Mouse (Mus musculus): Measurements from ENCODE around the gene Glra1. TPM values are rescaled to one million over a fixed set of nuclear protein-coding genes. Genes with fewer than 3 reads are reported as not detected.

The Glra1 gene
- total and polyA plus RNA-seq, 3 experiments: 0.11 TPM; not detected in 2

GRCm38 (mm10) chr11:55502886-55503285, 105.1 kb downstream of the Glra1 start:
- ATAC-seq (ENCODE audit: extremely low read depth, insufficient number of reproducible peaks, low FRiP score, poor library complexity, severe bottlenecking): no peak
- H3K4me3 ChIP-seq (ENCODE audit: low read depth, low read length): no peak overlapping the region
- peaks cover 62% of the 10 kb centered on the region for H3K36me3 ChIP-seq (replicated peaks)
- H3K9me3 ChIP-seq (replicated peaks): no peaks in the 10 kb centered on the region
- TF ChIP-seq GATA1 (IDR thresholded peaks at IDR 0.05; ENCODE audit: borderline replicate concordance, low read length): no peak
- TF ChIP-seq POLR2AphosphoS5 (IDR thresholded peaks at IDR 0.05; ENCODE audit: insufficient replicate concordance, low read depth, low read length): no peak
- TF ChIP-seq TAL1 (conservative IDR thresholded peaks at IDR 0.05; ENCODE audit: low read depth, low read length): no peak
- no peak for TF ChIP-seq GATA2 (IDR thresholded peaks at IDR 0.05; ENCODE audit: borderline replicate concordance, low read depth, low read length)
- no peak for TF ChIP-seq CTCF (IDR thresholded peaks at IDR 0.05; ENCODE audit: low read depth, low read length)
- H3K4me1 ChIP-seq (ENCODE audit: insufficient read depth, low read depth, low read length): peaks cover 8% of the 10 kb centered on the region; the same call in 1 of the 2 replicates
- no peak for DNase-seq (ENCODE audit: low spot score)
- H3K27me3 ChIP-seq (ENCODE audit: insufficient read depth, low read length): no peaks in the 10 kb centered on the region

GRCm38 (mm10) chr11:55501955-55502531, 106.0 kb downstream of the Glra1 start:
- Histone ChIP-seq H3K36me3 (replicated peaks) (peaks cover 71% of the 10 kb centered on the region), H3K27me3 (ENCODE audit: insufficient read depth, low read length) (no peaks in the 10 kb centered on the region), H3K9me3 (replicated peaks) (no peaks in the 10 kb centered on the region), H3K4me3 (ENCODE audit: low read depth, low read length) (no peak overlapping the region), H3K4me1 (ENCODE audit: insufficient read depth, low read depth, low read length) (peaks cover 14% of the 10 kb centered on the region)
- DNase-seq (ENCODE audit: low spot score) (no peak), ATAC-seq (ENCODE audit: extremely low read depth, insufficient number of reproducible peaks, low FRiP score, poor library complexity, severe bottlenecking) (no peak)
- no peak for TF ChIP-seq TAL1 (conservative IDR thresholded peaks at IDR 0.05; ENCODE audit: low read depth, low read length)
- no peak; the same call in 1 of the 2 replicates for TF ChIP-seq POLR2AphosphoS5 (IDR thresholded peaks at IDR 0.05; ENCODE audit: insufficient replicate concordance, low read depth, low read length)
- TF ChIP-seq GATA2 (IDR thresholded peaks at IDR 0.05; ENCODE audit: borderline replicate concordance, low read depth, low read length): no peak
- no peak for TF ChIP-seq CTCF (IDR thresholded peaks at IDR 0.05; ENCODE audit: low read depth, low read length)
- no peak for TF ChIP-seq GATA1 (IDR thresholded peaks at IDR 0.05; ENCODE audit: borderline replicate concordance, low read length)

- ATAC-seq (ENCODE audit: extremely low read depth, insufficient number of reproducible peaks, low FRiP score, poor library complexity, severe bottlenecking): peak; percentile 63
- H3K9me3 ChIP-seq (replicated peaks): no peaks in the 10 kb centered on the region
- TF ChIP-seq CTCF (IDR thresholded peaks at IDR 0.05; ENCODE audit: low read depth, low read length) (peak; percentile 66), POLR2AphosphoS5 (IDR thresholded peaks at IDR 0.05; ENCODE audit: insufficient replicate concordance, low read depth, low read length) (no peak), GATA2 (IDR thresholded peaks at IDR 0.05; ENCODE audit: borderline replicate concordance, low read depth, low read length) (no peak), TAL1 (conservative IDR thresholded peaks at IDR 0.05; ENCODE audit: low read depth, low read length) (no peak), GATA1 (IDR thresholded peaks at IDR 0.05; ENCODE audit: borderline replicate concordance, low read length) (no peak)
- DNase-seq (ENCODE audit: low spot score): peak; percentile 19
- H3K36me3 ChIP-seq (replicated peaks): peaks cover 95% of the 10 kb centered on the region
- no peak overlapping the region for H3K4me3 ChIP-seq (ENCODE audit: low read depth, low read length)
- H3K4me1 ChIP-seq (ENCODE audit: insufficient read depth, low read depth, low read length): peaks cover 29% of the 10 kb centered on the region
- H3K27me3 ChIP-seq (ENCODE audit: insufficient read depth, low read length): no peaks in the 10 kb centered on the region
Measured at GRCm38 (mm10) chr11:55497885-55498284, 110.1 kb downstream of the Glra1 start.

DNA sequence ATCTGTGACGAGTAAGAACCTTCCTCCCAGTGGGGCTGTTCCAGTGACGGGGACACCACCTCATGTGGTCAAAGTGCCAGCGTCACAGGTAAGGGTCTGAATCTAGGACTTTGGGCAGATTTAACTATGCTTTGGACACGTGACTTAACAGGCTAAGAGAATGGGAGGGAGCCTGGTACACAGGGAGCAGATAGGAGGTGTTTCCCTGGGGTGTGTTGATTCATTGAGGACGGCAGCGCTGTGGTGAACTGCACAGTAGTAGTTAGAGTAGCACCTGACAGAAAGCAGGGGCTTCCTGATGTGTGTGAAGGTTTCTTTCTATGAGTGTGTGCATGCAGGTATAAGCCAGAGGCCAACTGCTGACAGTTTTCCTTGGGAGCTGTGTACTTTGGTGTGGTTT, 111.8 kb downstream of the Glra1 start:
- no peak for TF ChIP-seq TAL1 (conservative IDR thresholded peaks at IDR 0.05; ENCODE audit: low read depth, low read length)
- no peak for TF ChIP-seq GATA1 (IDR thresholded peaks at IDR 0.05; ENCODE audit: borderline replicate concordance, low read length)
- Histone ChIP-seq H3K4me1 (ENCODE audit: insufficient read depth, low read depth, low read length) (peaks cover 35% of the 10 kb centered on the region), H3K4me3 (ENCODE audit: low read depth, low read length) (no peak overlapping the region), H3K36me3 (replicated peaks) (peaks cover 95% of the 10 kb centered on the region), H3K9me3 (replicated peaks) (no peaks in the 10 kb centered on the region), H3K27me3 (ENCODE audit: insufficient read depth, low read length) (no peaks in the 10 kb centered on the region)
- DNase-seq (ENCODE audit: low spot score) (no peak), ATAC-seq (ENCODE audit: extremely low read depth, insufficient number of reproducible peaks, low FRiP score, poor library complexity, severe bottlenecking) (no peak)

GRCm38 (mm10) chr11:55485443-55485842, 122.6 kb downstream of the Glra1 start:
- peaks cover 94% of the 10 kb centered on the region for H3K36me3 ChIP-seq (replicated peaks)
- no peak for ATAC-seq (ENCODE audit: extremely low read depth, insufficient number of reproducible peaks, low FRiP score, poor library complexity, severe bottlenecking)
- no peak overlapping the region for H3K4me3 ChIP-seq (ENCODE audit: low read depth, low read length)
- no peak for TF ChIP-seq POLR2AphosphoS5 (IDR thresholded peaks at IDR 0.05; ENCODE audit: insufficient replicate concordance, low read depth, low read length)
- no peak for TF ChIP-seq TAL1 (conservative IDR thresholded peaks at IDR 0.05; ENCODE audit: low read depth, low read length)
- no peak for TF ChIP-seq GATA2 (IDR thresholded peaks at IDR 0.05; ENCODE audit: borderline replicate concordance, low read depth, low read length)
- TF ChIP-seq GATA1 (IDR thresholded peaks at IDR 0.05; ENCODE audit: borderline replicate concordance, low read length): no peak
- no peak for TF ChIP-seq CTCF (IDR thresholded peaks at IDR 0.05; ENCODE audit: low read depth, low read length)
- H3K9me3 ChIP-seq (replicated peaks): no peaks in the 10 kb centered on the region
- H3K4me1 ChIP-seq (ENCODE audit: insufficient read depth, low read depth, low read length): peaks cover 57% of the 10 kb centered on the region
- no peaks in the 10 kb centered on the region for H3K27me3 ChIP-seq (ENCODE audit: insufficient read depth, low read length)
- no peak for DNase-seq (ENCODE audit: low spot score)

DNA sequence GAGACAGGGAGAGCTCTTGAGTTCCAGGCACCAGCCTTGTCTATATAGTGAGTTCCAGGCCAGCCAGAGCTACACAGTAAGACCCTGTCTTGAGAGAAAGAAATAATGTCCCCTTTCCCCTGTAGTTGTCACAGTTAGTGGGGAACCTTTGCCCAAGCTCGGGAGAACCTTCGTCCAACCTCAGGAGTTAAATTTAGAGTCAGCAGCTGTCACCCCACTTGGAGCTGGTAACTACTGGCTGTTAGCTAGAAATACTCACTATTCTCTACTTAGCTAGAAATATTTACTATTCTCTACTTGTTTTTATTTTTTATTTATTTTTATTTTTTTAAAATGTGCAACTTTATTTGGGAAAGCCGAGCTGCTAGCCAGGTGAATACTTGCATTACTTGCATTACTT, 134.8 kb downstream of the Glra1 start:
- Histone ChIP-seq H3K9me3 (replicated peaks) (no peaks in the 10 kb centered on the region), H3K27me3 (ENCODE audit: insufficient read depth, low read length) (no peaks in the 10 kb centered on the region), H3K36me3 (replicated peaks) (peaks cover 51% of the 10 kb centered on the region), H3K4me1 (ENCODE audit: insufficient read depth, low read depth, low read length) (peaks cover 55% of the 10 kb centered on the region), H3K4me3 (ENCODE audit: low read depth, low read length) (peak overlapping the region; percentile 61; the same call in 1 of the 2 replicates)
- ATAC-seq (ENCODE audit: extremely low read depth, insufficient number of reproducible peaks, low FRiP score, poor library complexity, severe bottlenecking): no peak
- no peak for TF ChIP-seq TAL1 (conservative IDR thresholded peaks at IDR 0.05; ENCODE audit: low read depth, low read length)
- no peak for TF ChIP-seq CTCF (IDR thresholded peaks at IDR 0.05; ENCODE audit: low read depth, low read length)
- no peak for TF ChIP-seq GATA1 (IDR thresholded peaks at IDR 0.05; ENCODE audit: borderline replicate concordance, low read length)
- TF ChIP-seq GATA2 (IDR thresholded peaks at IDR 0.05; ENCODE audit: borderline replicate concordance, low read depth, low read length): no peak
- TF ChIP-seq POLR2AphosphoS5 (IDR thresholded peaks at IDR 0.05; ENCODE audit: insufficient replicate concordance, low read depth, low read length): no peak
- DNase-seq (ENCODE audit: low spot score): no peak
